Mouse (Mus musculus): Measurements from ENCODE around the gene Nusap1.

GRCm38 (mm10) chr2:119581571-119581970 lies 36.5 kb upstream of the Nusap1 start:
- TF ChIP-seq ZC3H11A (IDR thresholded peaks at IDR 0.05; ENCODE audit: borderline replicate concordance, low read depth, low read length): no peak
- TF ChIP-seq HCFC1 (IDR thresholded peaks at IDR 0.05; ENCODE audit: borderline replicate concordance, insufficient read depth, low read length): no peak
